Mouse (Mus musculus): ENCODE data around the gene Plxnc1. TPM values are rescaled to one million over a fixed set of nuclear protein-coding genes. Genes with fewer than 3 reads are reported as not detected.

The Plxnc1 gene
- total RNA-seq, 2 experiments from 2014 or later: 0.33 to 0.59 TPM

DNA sequence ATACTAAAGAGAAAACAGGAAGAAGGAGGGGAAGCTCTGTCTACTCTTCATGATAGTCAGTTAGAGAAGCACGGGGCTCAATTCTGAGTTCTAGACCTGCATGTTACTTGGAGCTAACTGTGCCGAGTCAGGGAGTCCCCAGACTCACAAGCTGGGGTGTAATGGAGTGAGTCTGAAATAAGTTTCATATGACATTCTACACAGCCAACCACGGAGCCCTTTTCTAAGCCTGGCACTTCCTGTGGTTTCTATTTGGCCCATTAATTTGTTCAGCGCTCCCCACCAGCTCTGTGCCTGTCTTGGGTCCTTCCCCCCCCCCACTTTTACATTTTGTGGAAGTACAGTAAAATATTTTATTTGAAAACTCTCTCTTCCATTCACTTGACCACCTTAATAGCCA is 27.3 kb downstream of the Plxnc1 start:
- intact Hi-C loops (cut with DNase I): no loop called here
- Histone ChIP-seq H3K27ac (no peak overlapping the region), H3K4me3 (no peak overlapping the region)
- no peak for TF ChIP-seq CTCF (IDR thresholded peaks at IDR 0.05)
- no peak for DNase-seq

DNA sequence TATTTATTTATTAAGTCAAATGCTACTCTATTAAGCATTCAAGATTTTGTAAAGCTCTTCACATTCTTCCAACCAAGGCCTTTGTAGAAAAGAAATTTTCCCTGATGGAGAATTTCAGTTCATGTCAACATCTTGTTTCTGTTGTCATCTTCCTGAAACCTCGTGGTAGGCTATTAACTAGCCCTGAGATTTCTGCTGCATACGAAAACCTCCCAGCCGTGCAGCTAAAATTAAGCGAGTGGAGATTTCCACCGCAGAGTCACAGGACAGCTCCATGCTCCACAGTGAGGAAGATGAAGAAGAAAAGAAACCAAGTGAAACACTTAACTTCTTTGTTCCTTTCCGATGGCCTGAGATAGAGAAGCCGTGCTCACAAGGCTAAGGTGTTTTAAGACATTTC is 28.0 kb downstream of the Plxnc1 start:
- Histone ChIP-seq H3K4me3 (no peak overlapping the region), H3K27ac (no peak overlapping the region)
- no peak for TF ChIP-seq CTCF (IDR thresholded peaks at IDR 0.05)
- DNase-seq: no peak
- intact Hi-C loops (cut with DNase I): no loop called here

DNA sequence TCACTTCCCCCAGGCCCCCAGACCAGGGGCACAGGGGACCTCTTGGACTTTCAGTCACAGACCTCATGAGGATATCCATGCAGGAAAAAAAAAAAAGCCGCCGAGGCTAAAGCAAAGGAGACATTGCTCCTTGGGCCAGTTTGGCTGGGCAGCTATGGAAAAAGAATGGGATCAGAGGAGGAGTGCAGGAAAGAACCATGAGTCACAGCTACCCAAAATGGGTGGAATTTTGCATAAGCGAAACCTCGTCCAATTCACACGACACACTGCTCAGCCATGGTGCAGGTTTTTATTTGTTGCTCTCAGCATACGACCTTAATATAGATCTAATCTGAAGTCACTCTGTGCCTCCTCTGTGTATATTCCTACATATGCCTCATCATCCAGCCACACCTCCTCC is 28.9 kb downstream of the Plxnc1 start:
- no peak for TF ChIP-seq CTCF (IDR thresholded peaks at IDR 0.05)
- intact Hi-C loops (cut with DNase I): no loop called here
- no peak for DNase-seq
- Histone ChIP-seq H3K4me3 (no peak overlapping the region), H3K27ac (no peak overlapping the region)

DNA sequence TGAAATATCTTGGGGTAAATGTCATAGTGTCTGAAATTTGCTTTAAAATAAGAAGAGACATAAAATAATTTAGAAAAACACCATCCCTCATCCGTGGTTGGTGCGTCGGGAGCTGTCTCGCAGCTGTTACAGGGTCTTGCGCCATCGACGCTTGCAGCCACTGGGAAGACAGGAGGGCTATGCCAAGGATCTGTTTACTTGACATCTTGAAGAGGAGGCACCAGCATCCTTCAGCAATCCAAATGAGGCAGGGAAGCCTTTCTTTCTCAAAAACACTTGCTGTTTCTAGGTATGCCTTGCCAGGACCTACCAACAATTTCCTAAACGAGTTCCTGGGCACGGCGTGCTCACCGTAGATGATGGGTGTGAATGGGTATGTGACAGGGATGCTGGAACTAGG is 30.6 kb downstream of the Plxnc1 start:
- no peak for TF ChIP-seq CTCF (IDR thresholded peaks at IDR 0.05)
- intact Hi-C loops (cut with DNase I): no loop called here
- no peak overlapping the region for H3K4me3 ChIP-seq
- H3K27ac ChIP-seq: no peak overlapping the region
- no peak for DNase-seq

DNA sequence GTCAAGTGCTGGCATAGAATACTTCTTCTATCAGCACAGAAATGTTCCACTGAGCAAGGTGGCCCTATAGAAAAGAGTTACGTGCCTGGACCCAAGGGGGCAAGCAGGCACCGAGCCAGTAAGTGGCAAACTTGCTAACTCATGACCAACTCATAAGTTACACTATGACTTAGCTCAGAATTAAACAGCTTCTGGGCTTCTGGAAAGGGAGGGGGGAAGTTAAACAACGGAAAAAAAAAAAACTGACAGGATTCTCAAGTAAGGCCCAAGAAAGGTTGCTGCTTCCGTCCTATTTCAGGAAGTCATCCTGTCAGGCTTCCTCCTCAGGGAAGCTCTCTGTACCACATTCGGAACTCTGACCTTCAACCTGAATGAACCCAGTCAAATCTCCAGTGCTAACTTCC is 31.3 kb downstream of the Plxnc1 start:
- H3K27ac ChIP-seq: no peak overlapping the region
- no peak for TF ChIP-seq CTCF (IDR thresholded peaks at IDR 0.05)
- intact Hi-C loops (cut with DNase I): no loop called here
- no peak overlapping the region for H3K4me3 ChIP-seq
- no peak for DNase-seq

DNA sequence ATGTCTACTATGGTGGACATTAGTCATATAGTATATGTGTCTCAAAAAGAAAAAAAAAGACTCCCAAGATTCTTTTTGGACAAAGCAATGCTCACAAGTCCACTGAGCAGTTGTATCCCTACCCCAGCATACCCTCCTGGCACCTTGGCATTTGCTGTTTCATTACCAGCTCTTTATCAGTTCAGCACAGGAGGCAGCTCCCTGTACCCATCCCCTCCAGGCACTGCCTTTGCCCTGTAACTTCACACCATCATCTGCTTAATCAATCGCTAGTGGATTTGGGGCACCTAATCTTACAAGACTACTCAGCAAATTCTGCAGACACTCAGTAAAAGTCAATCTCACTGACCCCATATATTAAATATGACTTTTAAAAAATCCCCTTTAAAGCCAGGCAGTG is 32.1 kb downstream of the Plxnc1 start:
- no peak for DNase-seq
- no peak overlapping the region for H3K27ac ChIP-seq
- intact Hi-C loops (cut with DNase I): no loop called here
- no peak overlapping the region for H3K4me3 ChIP-seq
- TF ChIP-seq CTCF (IDR thresholded peaks at IDR 0.05): no peak

DNA sequence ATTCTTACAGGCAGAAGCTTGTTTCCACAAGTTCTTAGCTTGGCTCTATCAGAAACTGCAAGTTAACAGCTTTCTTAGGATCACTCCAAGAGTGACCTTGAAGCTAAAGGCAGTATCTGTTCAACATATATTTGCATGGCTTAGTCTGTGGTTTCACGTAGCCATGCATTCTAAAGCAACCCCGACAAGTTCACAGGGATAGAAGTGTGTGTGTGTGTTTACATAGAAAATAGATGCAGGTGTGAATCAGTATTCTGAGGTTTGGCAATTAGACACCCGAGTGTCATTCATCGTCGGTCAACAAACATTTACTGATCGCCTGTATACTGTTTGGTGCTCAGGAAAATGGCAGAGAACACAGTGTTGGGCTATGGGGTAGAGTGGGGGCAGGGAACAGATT is 33.5 kb downstream of the Plxnc1 start:
- Histone ChIP-seq H3K27ac (no peak overlapping the region), H3K4me3 (no peak overlapping the region)
- TF ChIP-seq CTCF (IDR thresholded peaks at IDR 0.05): no peak
- intact Hi-C loops (cut with DNase I): no loop called here
- no peak for DNase-seq

DNA sequence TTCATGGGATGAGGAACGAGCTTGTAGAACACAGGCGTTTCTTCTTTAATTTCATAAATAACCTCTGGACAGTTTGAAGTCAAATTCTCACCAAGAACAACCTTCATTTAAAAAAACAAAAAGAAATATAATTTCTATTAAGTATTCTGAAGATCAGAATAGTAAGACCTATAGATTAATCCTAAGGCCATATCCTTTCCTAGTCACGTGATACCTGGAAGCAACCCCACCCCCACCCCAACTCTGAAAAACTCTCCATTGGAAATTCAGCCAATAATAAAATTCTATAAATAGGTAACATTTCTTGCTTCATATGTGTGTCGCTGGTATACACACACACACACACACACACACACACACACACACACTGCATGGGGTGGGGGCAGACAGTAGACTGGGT is 34.1 kb downstream of the Plxnc1 start:
- intact Hi-C loops (cut with DNase I): no loop called here
- H3K4me3 ChIP-seq: no peak overlapping the region
- no peak for DNase-seq
- TF ChIP-seq CTCF (IDR thresholded peaks at IDR 0.05): no peak
- H3K27ac ChIP-seq: no peak overlapping the region

DNA sequence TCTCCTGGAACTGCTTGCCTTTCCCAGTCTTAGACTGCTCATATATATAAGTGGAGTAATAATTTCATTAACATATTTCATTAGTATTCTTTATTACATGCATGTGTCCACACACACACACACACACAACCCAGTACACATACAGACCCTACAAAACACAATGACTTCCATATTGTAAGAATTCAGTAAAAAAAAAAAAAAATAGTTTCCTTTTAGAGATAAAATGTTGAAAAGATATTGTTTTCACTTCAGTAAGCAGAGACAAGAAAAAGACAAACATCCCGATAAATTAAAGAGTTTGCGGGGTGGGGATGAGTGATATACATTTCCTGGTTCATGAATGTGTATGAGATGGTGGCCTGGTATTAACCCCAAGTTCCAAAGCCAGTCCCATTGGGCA is 34.8 kb downstream of the Plxnc1 start:
- intact Hi-C loops (cut with DNase I): no loop called here
- no peak overlapping the region for H3K4me3 ChIP-seq
- no peak overlapping the region for H3K27ac ChIP-seq
- no peak for TF ChIP-seq CTCF (IDR thresholded peaks at IDR 0.05)
- DNase-seq: no peak

DNA sequence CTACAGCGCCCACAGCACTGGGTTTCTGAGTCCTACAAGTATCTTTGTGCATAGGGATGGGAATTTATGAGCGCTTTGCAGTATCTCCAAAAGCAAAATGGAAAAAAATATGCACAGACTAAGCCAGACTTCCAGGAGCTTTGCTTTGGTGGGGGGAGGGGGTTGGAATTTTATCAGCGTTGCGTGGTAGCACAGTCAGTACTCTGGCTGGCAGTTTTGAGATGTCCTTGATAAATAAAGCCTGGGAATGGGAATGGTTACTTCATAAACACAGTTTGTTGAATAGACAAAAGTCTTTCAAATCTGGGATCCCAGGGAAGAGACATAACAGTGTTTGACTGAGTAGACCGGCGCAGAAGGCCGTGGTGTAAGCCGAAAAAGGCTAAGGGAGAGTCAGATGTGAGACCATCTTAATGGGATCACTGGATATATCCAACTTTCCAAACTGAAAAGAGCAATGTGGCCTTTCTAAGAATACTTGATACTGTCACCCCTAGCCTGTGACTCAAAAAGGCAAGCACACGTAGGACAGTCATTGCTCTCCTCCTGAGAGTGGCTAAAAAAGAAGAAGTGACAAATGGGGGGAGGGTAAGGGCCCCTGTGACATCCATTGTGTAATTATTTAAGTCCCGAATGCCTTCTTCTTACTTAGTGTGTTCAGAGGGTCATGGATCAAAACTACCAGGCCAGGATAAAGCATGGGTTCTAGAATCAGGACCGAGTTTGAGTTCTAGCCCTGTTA is 35.5 kb downstream of the Plxnc1 start:
- no peak for TF ChIP-seq CTCF (IDR thresholded peaks at IDR 0.05)
- no peak overlapping the region for H3K4me3 ChIP-seq
- H3K27ac ChIP-seq: no peak overlapping the region
- no peak for DNase-seq
- intact Hi-C loops (cut with DNase I): no loop called here

DNA sequence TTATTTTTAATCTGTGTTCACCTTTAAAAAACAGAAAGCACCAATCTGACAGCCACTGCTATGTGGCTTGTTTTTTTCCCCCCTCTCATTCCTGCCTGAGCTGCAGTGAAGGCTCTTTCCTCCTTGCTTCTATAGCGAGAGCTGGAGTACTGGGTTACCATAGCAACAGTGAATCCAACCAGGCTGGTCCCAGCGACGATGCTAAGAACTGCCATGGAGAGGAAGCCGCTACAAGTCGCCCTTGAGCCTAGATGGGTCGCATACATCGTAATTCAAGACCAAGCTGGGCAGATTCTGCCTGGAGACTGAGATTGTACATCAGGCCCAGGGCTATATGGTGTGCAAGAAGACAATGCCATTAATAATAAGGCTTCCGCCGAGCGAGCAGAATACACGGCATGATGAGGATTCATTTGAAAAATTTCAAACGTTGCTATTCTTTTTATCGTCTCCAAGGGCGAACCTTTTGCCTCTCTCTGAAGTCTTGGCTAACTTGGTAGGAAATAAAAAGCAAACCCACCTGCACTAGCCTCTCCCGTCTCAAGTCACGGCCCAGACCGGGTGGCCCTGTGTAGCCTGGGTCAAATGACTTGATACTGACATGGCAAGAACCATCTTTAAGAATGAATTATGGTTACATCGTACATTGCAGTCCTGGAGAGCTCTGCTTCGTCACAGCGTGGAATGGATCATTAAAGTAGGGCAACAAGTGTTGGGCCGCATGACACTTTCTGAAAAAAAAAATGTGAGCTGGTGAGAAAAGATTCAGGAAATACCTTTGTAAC is 38.8 kb downstream of the Plxnc1 start:
- Histone ChIP-seq H3K4me3 (peak overlapping the region; percentile 29; the same call in 1 of the 2 replicates), H3K27ac (no peak overlapping the region)
- TF ChIP-seq CTCF (IDR thresholded peaks at IDR 0.05): no peak
- intact Hi-C loops (cut with DNase I): no loop called here
- no peak for DNase-seq

DNA sequence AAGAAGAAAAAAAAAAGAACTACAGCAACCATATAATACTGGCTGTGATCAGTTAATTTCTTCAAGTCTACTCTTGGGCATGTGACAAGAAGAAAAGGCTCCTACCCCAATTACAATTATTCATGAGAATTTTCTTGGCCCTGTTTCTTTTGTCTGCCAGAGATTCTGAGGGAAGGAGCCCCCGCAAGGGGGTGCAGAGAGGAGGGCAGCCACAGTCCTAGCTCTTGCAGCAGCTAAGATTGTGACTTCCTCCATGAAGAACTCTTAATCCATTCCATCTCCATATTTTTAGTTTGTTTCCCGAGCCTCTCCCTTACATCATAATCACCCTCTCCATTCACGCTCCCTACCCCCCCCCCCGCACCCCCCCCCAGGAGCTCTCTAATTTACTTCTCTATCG is 39.4 kb downstream of the Plxnc1 start:
- TF ChIP-seq CTCF (IDR thresholded peaks at IDR 0.05): no peak
- Histone ChIP-seq H3K27ac (no peak overlapping the region), H3K4me3 (peak overlapping the region; percentile 29; the same call in 1 of the 2 replicates)
- no peak for DNase-seq
- intact Hi-C loops (cut with DNase I): no loop called here

DNA sequence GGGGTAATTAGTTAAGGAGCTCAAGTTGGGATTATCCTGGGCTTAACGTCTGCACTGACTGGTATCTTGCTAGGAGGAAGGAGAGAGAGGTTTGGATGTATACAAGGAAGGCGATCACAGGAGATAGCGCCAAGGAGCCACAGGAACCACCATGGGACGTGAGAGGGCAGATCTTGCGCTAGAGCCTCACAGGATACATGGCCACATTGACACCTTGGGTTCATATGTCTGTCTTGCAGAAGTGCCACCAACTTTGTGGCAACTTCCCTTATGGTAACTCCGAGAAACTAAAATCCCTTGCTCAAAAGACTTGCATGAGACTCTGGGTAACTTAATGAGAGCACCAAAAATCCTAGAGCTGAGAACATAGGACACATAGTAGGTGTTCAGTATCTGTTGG is 47.7 kb downstream of the Plxnc1 start:
- intact Hi-C loops (cut with DNase I): no loop called here
- H3K27ac ChIP-seq: no peak overlapping the region
- H3K4me3 ChIP-seq: no peak overlapping the region
- no peak for TF ChIP-seq CTCF (IDR thresholded peaks at IDR 0.05)
- no peak for DNase-seq

DNA sequence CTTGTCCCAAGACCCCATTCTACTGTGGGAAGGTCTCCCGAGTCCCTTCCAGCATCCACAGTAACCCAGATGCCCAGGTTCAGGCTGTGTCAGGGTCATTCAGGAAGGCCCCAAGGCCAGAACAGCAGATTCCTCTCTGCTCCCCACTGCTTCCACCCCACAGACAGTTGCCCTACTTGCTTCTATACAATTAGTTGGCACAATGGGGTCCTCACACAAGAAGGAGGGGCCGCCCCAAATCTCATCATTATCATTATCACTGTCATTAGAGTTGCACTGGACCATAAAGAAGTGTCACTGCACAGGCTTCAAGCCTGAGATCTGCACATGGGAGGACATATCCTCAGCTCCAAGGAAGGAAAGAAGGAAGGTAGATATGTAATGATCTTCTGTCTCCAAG is 48.3 kb downstream of the Plxnc1 start:
- H3K27ac ChIP-seq: no peak overlapping the region
- intact Hi-C loops (cut with DNase I): no loop called here
- TF ChIP-seq CTCF (IDR thresholded peaks at IDR 0.05): no peak
- no peak overlapping the region for H3K4me3 ChIP-seq
- no peak for DNase-seq

Data from gastrocnemius, adult 2 months (tissue).